ENCODE assay signal across 10 mouse cellular contexts in the genomic region with DNA sequence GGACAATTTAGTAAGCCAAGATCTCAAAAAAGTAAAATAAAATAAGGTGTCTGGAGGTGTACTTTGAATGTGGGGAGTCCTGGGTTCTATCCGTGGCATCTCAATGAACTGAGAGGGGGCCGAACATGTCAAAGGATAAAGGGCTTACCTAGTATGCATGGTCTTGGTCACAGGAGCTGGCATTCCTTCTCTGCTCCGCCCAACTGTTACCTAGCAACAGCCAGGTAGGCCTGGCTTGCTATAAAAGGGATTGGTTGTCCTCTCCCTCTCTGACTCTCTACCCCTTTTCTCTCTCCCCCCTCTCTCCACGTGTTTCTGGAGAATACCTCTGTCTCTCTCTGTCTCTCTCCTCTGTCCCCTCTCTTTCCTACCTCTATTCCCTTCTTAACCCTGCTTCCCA. TPM values are rescaled to one million over a fixed set of nuclear protein-coding genes. Genes with fewer than 3 reads are reported as not detected.
DNase-seq lines count a peak whose midpoint lies in the region; ATAC-seq and TF ChIP-seq lines count a peak whose summit lies in the region.
"Had no signal": no experiment of that assay in that cellular context is flagged by ENCODE, and none has a peak within 500 bp of the region (broad histone marks: within the 10 kb centered on the region; RNA-seq: fewer than 3 reads in every experiment).

No protein-coding gene starts in this region.

- no peak for DNase-seq in heart, postnatal 4 days
- DNase-seq in ZHBTc4 (ENCODE audit: low read depth, low spot score): peak; percentile 43
- peak; percentile 78 for DNase-seq in lung, postnatal 0 days (ENCODE audit: low spot score)
- no peak for DNase-seq in hindbrain, postnatal 0 days (ENCODE audit: low spot score)
- no peak for DNase-seq in left cerebral cortex, postnatal 4 days
- DNase-seq in left cerebral cortex, adult 2 months (ENCODE audit: extremely low spot score in 1 of 2, low spot score in 2 of 2): no peak
- DNase-seq: right cerebral cortex, adult 18-20 months had no signal

- intact Hi-C loops in left cerebral cortex, postnatal 4 days (cut with DNase I): no loop called here
- intact Hi-C loops in left cerebral cortex, adult 2 months (cut with DNase I): no loop called here

- H3K4me2 ChIP-seq in heart, embryonic 16.5 days (ENCODE audit: low read depth, low read length): no peak overlapping the region
- H3K4me2 ChIP-seq in kidney, embryonic 15.5 days: peak overlapping the region; percentile 75; the same call in 1 of the 2 replicates
- H3K4me2 ChIP-seq in lung, postnatal 0 days (replicated peaks; ENCODE audit: low read depth, low read length): 0 out of 2 replicates have a peak overlapping the region, but pooled peaks have one; percentile 81
- no peak overlapping the region for H3K4me2 ChIP-seq in hindbrain, postnatal 0 days (ENCODE audit: low read depth, low read length)

- H3K4me3 ChIP-seq in heart, embryonic 16.5 days (ENCODE audit: low read length): no peak overlapping the region
- no peak overlapping the region for H3K4me3 ChIP-seq in kidney, embryonic 15.5 days (replicated peaks)
- H3K4me3 ChIP-seq in lung, postnatal 0 days (ENCODE audit: low read depth, low read length): no peak overlapping the region
- H3K4me3 ChIP-seq in hindbrain, postnatal 0 days (ENCODE audit: low read length): no peak overlapping the region
- no peak overlapping the region for H3K4me3 ChIP-seq in left cerebral cortex, adult 2 months

- no peak overlapping the region; the same call in 1 of the 2 replicates for H3K9ac ChIP-seq in heart, embryonic 16.5 days (ENCODE audit: low read length)
- no peak overlapping the region for H3K9ac ChIP-seq in kidney, embryonic 15.5 days
- no peak overlapping the region for H3K9ac ChIP-seq in lung, postnatal 0 days (replicated peaks; ENCODE audit: low read depth)
- no peak overlapping the region for H3K9ac ChIP-seq in hindbrain, postnatal 0 days (replicated peaks; ENCODE audit: low read length)
- H3K9ac ChIP-seq: hindbrain, embryonic 13.5 days had no signal

- no peak for TF ChIP-seq EP300 in lung, postnatal 0 days (IDR thresholded peaks at IDR 0.05)

- H3K27ac ChIP-seq in heart, embryonic 16.5 days (ENCODE audit: low read length): peak overlapping the region; percentile 92
- peak overlapping the region; percentile 97 for H3K27ac ChIP-seq in kidney, embryonic 15.5 days
- peak overlapping the region; percentile 97 for H3K27ac ChIP-seq in lung, postnatal 0 days (ENCODE audit: low read length)
- H3K27ac ChIP-seq in hindbrain, postnatal 0 days: no peak overlapping the region
- H3K27ac ChIP-seq in left cerebral cortex, adult 2 months: no peak overlapping the region

- TF ChIP-seq CTCF in lung, postnatal 0 days (IDR thresholded peaks at IDR 0.05): no peak
- TF ChIP-seq CTCF in hindbrain, postnatal 0 days (IDR thresholded peaks at IDR 0.05; ENCODE audit: low read depth): no peak
- TF ChIP-seq CTCF in left cerebral cortex, adult 2 months (IDR thresholded peaks at IDR 0.05): no peak

- ATAC-seq in heart, embryonic 16.5 days (replicated peaks; ENCODE audit: extremely low read depth, insufficient read depth, low FRiP score): no peak
- no peak for ATAC-seq in kidney, embryonic 15.5 days (replicated peaks; ENCODE audit: low FRiP score)
- ATAC-seq in lung, postnatal 0 days: no peak
- no peak for ATAC-seq in hindbrain, postnatal 0 days

- H3K27me3 ChIP-seq in heart, embryonic 16.5 days (ENCODE audit: control insufficient read depth, insufficient read depth, low read length): no peaks in the 10 kb centered on the region
- H3K27me3 ChIP-seq in kidney, embryonic 15.5 days: no peaks in the 10 kb centered on the region
- H3K27me3 ChIP-seq in lung, postnatal 0 days (replicated peaks; ENCODE audit: insufficient read depth, low read length): no peaks in the 10 kb centered on the region
- H3K27me3 ChIP-seq in hindbrain, postnatal 0 days (ENCODE audit: insufficient read depth, low read length): no peaks in the 10 kb centered on the region

- peaks cover 45% of the 10 kb centered on the region for H3K4me1 ChIP-seq in heart, embryonic 16.5 days (ENCODE audit: control insufficient read depth, insufficient read depth, low read length)
- peaks cover 70% of the 10 kb centered on the region for H3K4me1 ChIP-seq in kidney, embryonic 15.5 days
- H3K4me1 ChIP-seq in lung, postnatal 0 days (ENCODE audit: insufficient read depth, low read depth, low read length): peaks cover 32% of the 10 kb centered on the region
- peaks cover 6% of the 10 kb centered on the region; the same call in 1 of the 2 replicates for H3K4me1 ChIP-seq in hindbrain, postnatal 0 days (ENCODE audit: insufficient read depth, low read length)

- no peaks in the 10 kb centered on the region for H3K36me3 ChIP-seq in heart, embryonic 16.5 days (ENCODE audit: control insufficient read depth, insufficient read depth)
- no peaks in the 10 kb centered on the region for H3K36me3 ChIP-seq in kidney, embryonic 15.5 days
- H3K36me3 ChIP-seq in lung, postnatal 0 days (ENCODE audit: insufficient read depth, low read length): no peaks in the 10 kb centered on the region
- no peaks in the 10 kb centered on the region for H3K36me3 ChIP-seq in hindbrain, postnatal 0 days (ENCODE audit: insufficient read depth, low read length)
- H3K36me3 ChIP-seq: hindbrain, embryonic 13.5 days had no signal

- no peaks in the 10 kb centered on the region for H3K9me3 ChIP-seq in heart, embryonic 16.5 days (replicated peaks; ENCODE audit: control insufficient read depth, low read length)
- H3K9me3 ChIP-seq in kidney, embryonic 15.5 days (replicated peaks): no peaks in the 10 kb centered on the region
- no peaks in the 10 kb centered on the region for H3K9me3 ChIP-seq in lung, postnatal 0 days (ENCODE audit: low read length)
- H3K9me3 ChIP-seq in hindbrain, postnatal 0 days (ENCODE audit: low read length): no peaks in the 10 kb centered on the region
- H3K9me3 ChIP-seq: hindbrain, embryonic 13.5 days had no signal

- WGBS in heart, embryonic 16.5 days: 62% methylated on average over 4 of the region's 4 CpGs
- WGBS in kidney, embryonic 15.5 days: 41% methylated on average over 4 of the region's 4 CpGs
- 51% methylated on average over 4 of the region's 4 CpGs for WGBS in lung, postnatal 0 days
- 59% methylated on average over 4 of the region's 4 CpGs for WGBS in hindbrain, postnatal 0 days

RNA-seq across cellular contexts. Expression of a gene that starts 5.0 kb away (rescaled TPM):
- polyA plus RNA-seq in heart, embryonic 16.5 days (2015; fragmentation: Nextera tagmentation; extraction: Ambion mirVana): 43.0 and 43.3 TPM in 2 replicates
- 10 to 100 TPM; 33.3 to 35.5 TPM for total RNA-seq in heart, postnatal 4 days (2021)
- 73.4 and 80.3 TPM in 2 replicates for polyA plus RNA-seq in kidney, embryonic 15.5 days (2015; fragmentation: Nextera tagmentation; extraction: Ambion mirVana)
- 113 and 140 TPM in 2 replicates for polyA plus RNA-seq in lung, postnatal 0 days (2015; fragmentation: Nextera tagmentation; extraction: Ambion mirVana)
- 12.5 and 13.3 TPM in 2 replicates for total RNA-seq in hindbrain, postnatal 0 days (2014; rRNA removed)
- 20.9 TPM in 2 replicates for polyA plus RNA-seq in hindbrain, postnatal 0 days (2015; fragmentation: Nextera tagmentation; extraction: Ambion mirVana)
- 10 to 100 TPM; 10.2 to 10.7 TPM for total RNA-seq in left cerebral cortex, postnatal 4 days (2021)
- 10 to 100 TPM; 17.5 to 17.9 TPM for total RNA-seq in left cerebral cortex, adult 2 months (2021)

RNA-seq across cellular contexts. Expression of a gene that starts 28.4 kb away (rescaled TPM):
- 43.2 and 46.7 TPM in 2 replicates for polyA plus RNA-seq in heart, embryonic 16.5 days (2015; fragmentation: Nextera tagmentation; extraction: Ambion mirVana)
- total RNA-seq in heart, postnatal 4 days (2021): 10 to 100 TPM; 47.4 to 48.8 TPM
- 68.7 and 73.8 TPM in 2 replicates for polyA plus RNA-seq in kidney, embryonic 15.5 days (2015; fragmentation: Nextera tagmentation; extraction: Ambion mirVana)
- polyA plus RNA-seq in lung, postnatal 0 days (2015; fragmentation: Nextera tagmentation; extraction: Ambion mirVana): 38.4 and 43.4 TPM in 2 replicates
- total RNA-seq in hindbrain, postnatal 0 days (2014; rRNA removed): 69.5 and 93.3 TPM in 2 replicates
- 71.2 and 79.2 TPM in 2 replicates for polyA plus RNA-seq in hindbrain, postnatal 0 days (2015; fragmentation: Nextera tagmentation; extraction: Ambion mirVana)
- total RNA-seq in left cerebral cortex, postnatal 4 days (2021): 100 to 1,000 TPM; 110 to 112 TPM
- total RNA-seq in left cerebral cortex, adult 2 months (2021): 100 to 1,000 TPM; 108 to 115 TPM

RNA-seq across cellular contexts. Expression of a gene that starts 30.0 kb away (rescaled TPM):
- 11.7 and 14.4 TPM in 2 replicates for polyA plus RNA-seq in heart, embryonic 16.5 days (2015; fragmentation: Nextera tagmentation; extraction: Ambion mirVana)
- total RNA-seq in heart, postnatal 4 days (2021): 10 to 100 TPM; 65.0 to 68.7 TPM
- polyA plus RNA-seq in kidney, embryonic 15.5 days (2015; fragmentation: Nextera tagmentation; extraction: Ambion mirVana): 23.9 and 25.6 TPM in 2 replicates
- polyA plus RNA-seq in lung, postnatal 0 days (2015; fragmentation: Nextera tagmentation; extraction: Ambion mirVana): 7.1 and 7.4 TPM in 2 replicates
- 110 and 129 TPM in 2 replicates for total RNA-seq in hindbrain, postnatal 0 days (2014; rRNA removed)
- polyA plus RNA-seq in hindbrain, postnatal 0 days (2015; fragmentation: Nextera tagmentation; extraction: Ambion mirVana): 13.8 and 14.9 TPM in 2 replicates
- 10 to 100 TPM; 68.4 to 72.1 TPM for total RNA-seq in left cerebral cortex, postnatal 4 days (2021)
- total RNA-seq in left cerebral cortex, adult 2 months (2021): 10 to 100 TPM; 95.5 to 96.8 TPM

RNA-seq across cellular contexts. Expression of a gene that starts 43.6 kb away (rescaled TPM):
- 10.2 and 12.0 TPM in 2 replicates for polyA plus RNA-seq in heart, embryonic 16.5 days (2015; fragmentation: Nextera tagmentation; extraction: Ambion mirVana)
- 10 to 100 TPM in 1 of 2 experiments, 1 to 10 TPM in 1; 9.6 to 10.6 TPM for total RNA-seq in heart, postnatal 4 days (2021)
- polyA plus RNA-seq in kidney, embryonic 15.5 days (2015; fragmentation: Nextera tagmentation; extraction: Ambion mirVana): 7.6 and 7.8 TPM in 2 replicates
- polyA plus RNA-seq in lung, postnatal 0 days (2015; fragmentation: Nextera tagmentation; extraction: Ambion mirVana): 11.6 and 13.9 TPM in 2 replicates
- 1.7 and 7.8 TPM in 2 replicates for total RNA-seq in hindbrain, postnatal 0 days (2014; rRNA removed)
- polyA plus RNA-seq in hindbrain, postnatal 0 days (2015; fragmentation: Nextera tagmentation; extraction: Ambion mirVana): 2.0 and 2.3 TPM in 2 replicates
- 1 to 10 TPM; 3.0 to 3.3 TPM for total RNA-seq in left cerebral cortex, postnatal 4 days (2021)
- 1 to 10 TPM; 1.6 to 2.6 TPM for total RNA-seq in left cerebral cortex, adult 2 months (2021)

Comparison
In these comparisons a context has a peak if more than half of its experiments do, and no peak if none do; other contexts are left out.
1. H3K27ac ChIP-seq: peak in heart, embryonic 16.5 days (single experiment), kidney, embryonic 15.5 days (single experiment) and lung, postnatal 0 days (single experiment); none in hindbrain, postnatal 0 days (single experiment) and left cerebral cortex, adult 2 months (single experiment).
2. H3K4me2 ChIP-seq: peak in kidney, embryonic 15.5 days (single experiment) and lung, postnatal 0 days (single experiment); none in heart, embryonic 16.5 days (single experiment) and hindbrain, postnatal 0 days (single experiment).
3. DNase-seq: peak in ZHBTc4 (single experiment) and lung, postnatal 0 days (single experiment); none in heart, postnatal 4 days (single experiment), hindbrain, postnatal 0 days (single experiment), left cerebral cortex, postnatal 4 days (single experiment) and left cerebral cortex, adult 2 months (0 of 2).